Mouse (Mus musculus) MEL (cell line): ENCODE data around the gene Uqcr11. TPM values are rescaled to one million over a fixed set of nuclear protein-coding genes. Genes with fewer than 3 reads are reported as not detected.
A peak's percentile ranks its signal among the peaks of the same experiment; 100 is the strongest.

Experiments
- DNase-seq: peaks from one replicate; pipeline ENCODE4 v3.0.0; 2011; ENCODE audit warnings: low read depth, low spot score
- H3K27ac ChIP-seq: 2 replicates; pipeline ENCODE4 v1.5.1; 2012; ENCODE audit warnings: low read depth, mild to moderate bottlenecking, control low read depth, low read length, moderate library complexity; ENCODE audit not compliant: control insufficient read depth
- H3K27me3 ChIP-seq, 2 experiments: fragments of 150-350 bp in 1 of 2; sonication (generic) in 1 of 2; 2 replicates each; pipeline ENCODE4 v1.6.1; 2012; ENCODE audit warnings: low read length in 2 of 2, mild to moderate bottlenecking in 2 of 2, improper control_type of control experiment in 1 of 2, moderate library complexity in 1 of 2; ENCODE audit not compliant: insufficient read depth in 2 of 2, control insufficient read depth in 1 of 2
- H3K36me3 ChIP-seq, 2 experiments: 2 replicates each; pipeline ENCODE4 v1.6.1; 2012 to 2014; ENCODE audit warnings: low read length in 2 of 2, improper control_type of control experiment in 1 of 2, inconsistent platforms in 1 of 2, mild to moderate bottlenecking in 1 of 2; ENCODE audit not compliant: insufficient read depth in 2 of 2, control insufficient read depth in 1 of 2
- H3K4me1 ChIP-seq, 2 experiments: fragments of 150-350 bp in 1 of 2; sonication (generic) in 1 of 2; 2 replicates each; pipeline ENCODE4 v1.6.1; 2012; ENCODE audit warnings: low read length in 2 of 2, improper control_type of control experiment in 1 of 2, mild to moderate bottlenecking in 1 of 2; ENCODE audit not compliant: insufficient read depth in 2 of 2, control insufficient read depth in 1 of 2
- H3K4me3 ChIP-seq, 2 experiments: fragments of 150-350 bp in 1 of 2; sonication (generic) in 1 of 2; 2 replicates each; pipeline ENCODE4 v1.5.1; 2012; ENCODE audit warnings: low read depth in 2 of 2, low read length in 2 of 2, mild to moderate bottlenecking in 2 of 2, moderate library complexity in 2 of 2, control low read depth in 1 of 2, improper control_type of control experiment in 1 of 2; ENCODE audit not compliant: control insufficient read depth in 1 of 2, insufficient read depth in 1 of 2
- H3K79me2 ChIP-seq: 2 replicates; pipeline ENCODE4 v1.6.1; 2012; ENCODE audit warnings: mild to moderate bottlenecking, low read length, moderate library complexity; ENCODE audit not compliant: control insufficient read depth, poor library complexity, insufficient read depth
- H3K9ac ChIP-seq: 2 replicates; pipeline ENCODE4 v1.6.1; 2012; ENCODE audit warnings: low read depth, mild to moderate bottlenecking, control low read depth, low read length, moderate library complexity; ENCODE audit not compliant: control insufficient read depth, poor library complexity, severe bottlenecking
- H3K9me3 ChIP-seq: fragments of 150-350 bp; sonication (generic); replicated peaks from 2 replicates; pipeline ENCODE4 v1.6.1; 2012; ENCODE audit warnings: mild to moderate bottlenecking, low read length, improper control_type of control experiment, moderate library complexity; ENCODE audit not compliant: insufficient read depth
- E2F4 ChIP-seq: IDR thresholded peaks from 2 replicates; pipeline ENCODE4 v1.6.1; 2011; ENCODE audit warnings: low read depth, low read length, improper control_type of control experiment, borderline replicate concordance
- ETS1 ChIP-seq: IDR thresholded peaks from 2 replicates; pipeline ENCODE4 v1.6.1; 2012; ENCODE audit warnings: low read depth, mild to moderate bottlenecking, inconsistent platforms, low read length, improper control_type of control experiment, moderate library complexity
- KAT2A ChIP-seq: conservative IDR thresholded peaks from 2 replicates; pipeline ENCODE4 v1.6.1; 2012; ENCODE audit warnings: low read depth, low read length, improper control_type of control experiment, inconsistent platforms
- MYC ChIP-seq: IDR thresholded peaks from 2 replicates; pipeline ENCODE4 v1.6.1; 2011; ENCODE audit warnings: low read depth, mild to moderate bottlenecking, low read length, improper control_type of control experiment, moderate library complexity
- POLR2A ChIP-seq, 2 experiments: IDR thresholded peaks; 2 replicates each; pipeline ENCODE4 v1.6.1; 2011 to 2012; ENCODE audit warnings: low read length in 2 of 2, mild to moderate bottlenecking in 2 of 2, control low read depth in 1 of 2, improper control_type of control experiment in 1 of 2, low read depth in 1 of 2, moderate library complexity in 1 of 2; ENCODE audit not compliant: control insufficient read depth in 1 of 2, insufficient read depth in 1 of 2, poor library complexity in 1 of 2
- POLR2AphosphoS2 ChIP-seq: IDR thresholded peaks from 2 replicates; pipeline ENCODE4 v1.6.1; 2011; ENCODE audit warnings: low read length, improper control_type of control experiment
- RCOR1 ChIP-seq: IDR thresholded peaks from 2 replicates; pipeline ENCODE4 v1.6.1; 2012; ENCODE audit warnings: low read depth, mild to moderate bottlenecking, inconsistent platforms, low read length, improper control_type of control experiment
- SIN3A ChIP-seq: IDR thresholded peaks from 2 replicates; pipeline ENCODE4 v1.6.1; 2012; ENCODE audit warnings: low read length, improper control_type of control experiment, inconsistent platforms
- TAL1 ChIP-seq: IDR thresholded peaks from 2 replicates; pipeline ENCODE4 v1.6.1; 2012; ENCODE audit warnings: mild to moderate bottlenecking, inconsistent platforms, low read length, moderate library complexity, mixed read lengths
- TCF12 ChIP-seq: IDR thresholded peaks from 2 replicates; pipeline ENCODE4 v1.6.1; 2014; ENCODE audit warnings: low read depth, mild to moderate bottlenecking, inconsistent platforms, low read length, improper control_type of control experiment, moderate library complexity
- UBTF ChIP-seq: IDR thresholded peaks from 2 replicates; pipeline ENCODE4 v1.6.1; 2012; ENCODE audit warnings: low read depth, mild to moderate bottlenecking, inconsistent platforms, low read length, improper control_type of control experiment, moderate library complexity, borderline replicate concordance; ENCODE audit not compliant: insufficient read depth
- ZNF384 ChIP-seq: IDR thresholded peaks from 2 replicates; pipeline ENCODE4 v1.6.1; 2012; ENCODE audit warnings: low read depth, mild to moderate bottlenecking, inconsistent platforms, low read length, improper control_type of control experiment
- polyA plus RNA-seq, 2 experiments: library from polyadenylated mRNA; stranded (reverse) in 1 of 2; unstranded in 1 of 2; fragments of >175 nt in 1 of 2; fragments of >200 nt in 1 of 2; gene quantifications; 2 replicates each; pipeline versions ENCODE4 v1.2.1 to v1.2.4; 2012; ENCODE audit warnings: low replicate concordance in 2 of 2, low read depth in 1 of 2; ENCODE audit not compliant: insufficient read length in 2 of 2, insufficient read depth in 1 of 2, missing spikeins in 1 of 2
- total RNA-seq: library from RNA; depleted of rRNA; stranded (reverse); fragments of 300-350 nt; gene quantifications from 2 replicates; pipeline ENCODE4 v1.2.3, GENCODE M21; 2012

The Uqcr11 gene
- total and polyA plus RNA-seq, 3 experiments: 481 to 935 TPM; not detected in 1

DNA sequence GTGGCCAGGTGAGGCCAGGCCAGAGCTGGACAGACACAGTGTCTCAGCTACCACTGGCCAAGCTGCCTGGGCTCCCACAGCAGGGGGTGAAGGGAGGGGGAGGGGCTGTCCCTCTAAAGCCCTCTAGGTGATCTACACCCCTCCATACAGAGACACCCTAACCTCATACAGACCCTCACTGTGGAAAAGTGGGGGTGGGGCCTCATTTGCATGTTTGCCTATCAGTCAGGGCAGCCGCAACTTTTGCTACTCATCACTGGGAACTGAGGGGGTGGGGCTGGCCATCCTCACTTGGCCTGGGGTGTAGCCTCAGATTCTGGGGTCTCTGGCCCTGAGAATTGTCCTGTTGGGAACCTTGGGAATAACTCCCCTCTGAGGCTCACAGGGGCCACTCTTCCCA is 38.4 kb upstream of the Uqcr11 start:
- Histone ChIP-seq H3K4me1 (peaks cover 6 to 19% of the 10 kb centered on the region in 2 experiments), H3K36me3 (no peaks in the 10 kb centered on the region; a peak in 2 of 4 replicates), H3K27ac (no peak overlapping the region), H3K4me3 (no peak overlapping the region), H3K9ac (no peak overlapping the region), H3K9me3 (no peaks in the 10 kb centered on the region), H3K79me2 (no peaks in the 10 kb centered on the region), H3K27me3 (no peaks in the 10 kb centered on the region)
- DNase-seq: no peak
- TF ChIP-seq POLR2A (IDR thresholded peaks at IDR 0.05; ENCODE audit: control insufficient read depth in 1 of 2, insufficient read depth in 1 of 2, low read depth in 1 of 2, low read length in 2 of 2, poor library complexity in 1 of 2): no peak
- TF ChIP-seq RCOR1: no peak
- no peak for TF ChIP-seq UBTF
- no peak for TF ChIP-seq MYC
- no peak for TF ChIP-seq SIN3A
- TF ChIP-seq TCF12: no peak
- no peak for TF ChIP-seq POLR2AphosphoS2
- no peak for TF ChIP-seq KAT2A
- TF ChIP-seq, all 39 proteins: peak for 0

DNA sequence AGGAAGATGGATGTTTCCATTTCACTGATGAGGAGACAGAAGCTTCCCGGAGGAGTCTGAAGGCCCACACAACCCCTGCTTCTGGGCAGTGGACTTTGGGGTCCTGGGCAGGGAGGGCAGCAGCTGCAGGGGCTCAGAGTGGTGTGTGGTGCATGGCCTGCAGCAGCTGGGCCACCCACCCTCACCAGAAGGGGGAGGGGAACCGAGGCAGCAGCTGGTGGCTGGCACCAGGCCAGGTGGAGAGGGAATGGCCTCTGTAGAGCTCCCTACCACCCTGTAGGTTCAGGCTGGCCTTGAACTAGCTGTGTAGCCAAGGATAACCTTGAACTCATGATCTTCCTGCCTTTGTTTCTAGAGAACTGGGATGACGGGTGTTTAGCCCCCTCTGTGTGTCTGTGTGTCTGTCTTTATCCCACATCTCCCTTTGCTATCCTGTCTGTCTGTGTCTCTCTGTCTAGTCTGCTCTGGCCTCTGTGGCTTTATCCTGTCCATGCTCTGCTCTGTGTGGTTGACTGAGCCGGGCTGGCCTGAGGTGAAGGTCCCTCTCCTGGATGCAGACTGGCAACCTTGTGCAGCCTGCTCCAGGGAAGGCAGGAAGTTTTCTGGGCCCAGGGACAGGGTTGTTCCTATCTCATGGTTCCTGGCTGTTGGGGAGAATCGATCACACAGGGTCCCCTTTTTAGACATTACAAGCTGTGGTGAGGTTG is 37.9 kb upstream of the Uqcr11 start:
- H3K27me3 ChIP-seq: no peaks in the 10 kb centered on the region
- no peak overlapping the region for H3K4me3 ChIP-seq
- H3K27ac ChIP-seq: no peak overlapping the region
- no peaks in the 10 kb centered on the region; a peak in 2 of 4 replicates for H3K36me3 ChIP-seq
- no peak overlapping the region for H3K9ac ChIP-seq
- 0 out of 2 replicates have a peak, but pooled peaks have one; percentile 8 for TF ChIP-seq ETS1
- TF ChIP-seq TAL1: no peak
- H3K4me1 ChIP-seq: peaks cover 6 to 19% of the 10 kb centered on the region in 2 experiments
- H3K79me2 ChIP-seq: no peaks in the 10 kb centered on the region
- H3K9me3 ChIP-seq: no peaks in the 10 kb centered on the region
- peak; percentile 17 for DNase-seq

DNA sequence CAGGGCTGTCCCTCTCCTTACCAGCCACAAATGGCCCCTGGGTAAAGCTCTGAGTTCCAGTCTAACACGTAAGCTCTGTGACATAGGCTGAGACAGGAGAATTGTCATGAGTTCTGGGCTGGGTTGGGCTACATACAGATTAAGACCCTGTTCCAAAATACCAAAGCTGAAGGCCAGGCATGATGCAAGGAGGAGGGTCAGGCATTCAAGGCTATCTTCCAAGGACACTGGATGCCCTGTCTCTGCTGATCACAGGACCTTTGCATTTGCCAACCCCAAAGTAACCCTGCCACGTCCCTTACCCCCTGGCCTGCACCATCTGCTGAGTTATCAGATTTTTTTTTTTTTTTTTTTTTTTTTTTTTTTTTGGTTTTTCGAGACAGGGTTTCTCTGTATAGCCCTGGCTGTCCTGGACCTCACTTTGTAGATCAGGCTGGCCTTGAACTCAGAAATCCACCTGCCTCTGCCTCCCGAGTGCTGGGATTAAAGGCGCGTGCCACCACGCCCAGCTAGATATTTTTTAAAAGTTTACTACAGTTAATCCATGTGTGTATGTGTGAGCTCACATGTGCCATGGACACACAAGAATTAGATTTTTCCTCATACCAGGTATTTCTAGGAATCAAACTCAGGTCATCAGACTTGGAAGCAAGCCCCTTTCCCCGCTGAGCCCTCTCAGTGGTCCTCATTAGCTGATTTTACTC is 37.1 kb upstream of the Uqcr11 start:
- H3K9me3 ChIP-seq: no peaks in the 10 kb centered on the region
- H3K27ac ChIP-seq: no peak overlapping the region
- TF ChIP-seq E2F4 (no peak), ZNF384 (peak; percentile 78)
- TF ChIP-seq, all 39 proteins: peak for 1
- DNase-seq: no peak
- H3K4me1 ChIP-seq: peaks cover 6 to 19% of the 10 kb centered on the region in 2 experiments
- no peaks in the 10 kb centered on the region for H3K79me2 ChIP-seq
- H3K27me3 ChIP-seq: no peaks in the 10 kb centered on the region
- H3K4me3 ChIP-seq: no peak overlapping the region
- H3K9ac ChIP-seq: no peak overlapping the region
- no peaks in the 10 kb centered on the region; a peak in 2 of 4 replicates for H3K36me3 ChIP-seq
